Mouse (Mus musculus): ENCODE measurements around the gene Anapc15-ps. TPM values are rescaled to one million over a fixed set of nuclear protein-coding genes. Genes with fewer than 3 reads are reported as not detected.

The Anapc15-ps gene
- polyA plus RNA-seq, 1 experiment from 2014 or later = not detected

DNA sequence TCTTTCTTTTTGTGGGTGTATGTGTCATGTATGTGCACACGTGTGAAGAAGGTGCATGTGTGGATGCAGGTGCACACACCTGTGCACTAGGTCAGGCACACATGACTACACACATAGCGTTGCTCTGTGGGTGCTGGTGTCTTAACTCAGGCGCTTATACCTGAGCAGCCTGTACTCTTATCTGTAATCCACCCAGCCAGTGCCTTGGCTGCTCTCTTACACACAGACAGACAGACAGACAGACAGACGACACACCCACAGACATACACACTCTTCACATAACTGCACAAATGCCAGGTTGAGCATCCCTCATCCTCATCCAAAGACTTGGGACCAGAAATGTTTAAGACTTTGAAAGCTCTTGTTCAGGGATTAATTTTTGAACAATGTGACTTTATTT is 12.8 kb upstream of the Anapc15-ps start:
- Histone ChIP-seq H3K4me1 (replicated peaks) (peaks cover 7% of the 10 kb centered on the region; the same call in 1 of the 2 replicates), H3K36me3 (no peaks in the 10 kb centered on the region), H3K27ac (no peak overlapping the region), H3K4me3 (no peak overlapping the region), H3K9me3 (no peaks in the 10 kb centered on the region), H3K4me2 (no peak overlapping the region), H3K9ac (no peak overlapping the region), H3K27me3 (no peaks in the 10 kb centered on the region)
- no peak for ATAC-seq (ENCODE audit: low FRiP score)
- 91% methylated on average over 4 of the region's 4 CpGs for WGBS

DNA sequence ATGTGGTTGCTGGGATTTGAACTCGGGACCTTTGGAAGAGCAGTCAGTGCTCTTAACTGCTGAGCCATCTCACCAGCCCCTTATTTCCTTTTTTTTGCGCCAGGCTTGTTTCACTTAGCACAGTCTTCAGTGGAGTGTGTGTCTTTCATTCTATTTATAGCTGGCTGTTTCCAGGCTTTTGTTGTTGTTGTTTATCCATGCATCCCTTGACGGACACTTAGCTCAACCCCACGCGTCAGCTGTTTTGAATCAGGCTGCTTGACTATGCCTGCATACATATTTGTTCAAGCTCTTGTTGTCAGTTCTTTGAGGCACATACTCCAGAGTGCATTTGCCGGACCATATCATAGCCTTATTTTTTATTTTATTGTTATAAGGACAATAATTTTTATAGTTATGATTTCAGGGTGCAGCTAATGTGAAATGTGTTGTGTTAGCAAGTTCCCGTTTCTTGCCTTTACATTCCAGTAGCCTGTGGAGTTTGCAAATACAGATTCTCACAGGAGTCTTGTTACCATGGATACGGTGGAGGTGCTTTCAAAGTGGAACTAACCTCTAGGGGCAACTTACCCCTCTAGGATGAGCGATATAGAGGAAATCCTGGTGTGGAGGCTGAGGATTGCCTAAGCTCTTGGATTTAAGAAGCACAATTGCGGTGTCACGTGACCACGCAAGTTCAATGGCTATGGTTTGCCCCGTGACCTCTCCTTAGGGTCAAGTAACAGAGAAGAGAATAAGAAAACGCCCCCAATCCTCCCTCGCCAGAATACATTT is 11.7 kb upstream of the Anapc15-ps start:
- H3K9ac ChIP-seq = no peak overlapping the region
- H3K9me3 ChIP-seq = no peaks in the 10 kb centered on the region
- 0 out of 2 replicates have a peak overlapping the region, but pooled peaks have one; percentile 4 for H3K4me2 ChIP-seq
- WGBS = 27% methylated on average over 15 of the region's 15 CpGs
- H3K4me1 ChIP-seq (replicated peaks) = peaks cover 15% of the 10 kb centered on the region
- peak; percentile 62 for ATAC-seq (ENCODE audit: low FRiP score)
- H3K36me3 ChIP-seq = no peaks in the 10 kb centered on the region
- no peaks in the 10 kb centered on the region for H3K27me3 ChIP-seq
- peak overlapping the region; percentile 42; the same call in 1 of the 2 replicates for H3K27ac ChIP-seq
- no peak overlapping the region for H3K4me3 ChIP-seq

DNA sequence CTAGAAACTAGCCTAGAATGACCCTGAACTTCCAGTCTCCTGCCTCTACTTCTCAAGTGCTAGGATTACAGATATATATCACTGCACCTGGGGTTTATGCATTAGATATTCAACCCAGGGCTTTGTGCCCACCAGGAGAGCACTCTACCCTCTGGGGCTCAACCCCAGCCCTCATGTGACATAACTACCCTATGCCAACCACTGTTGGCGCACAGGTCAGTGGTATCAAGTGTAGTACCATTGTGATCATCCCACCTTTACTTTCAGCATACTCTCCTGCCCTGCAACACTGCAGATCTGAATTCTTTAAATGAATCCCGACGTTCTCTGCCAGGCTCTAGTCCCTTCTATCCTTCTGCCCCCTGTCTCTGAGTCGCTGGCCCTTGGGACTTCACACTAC is 11.0 kb upstream of the Anapc15-ps start:
- H3K27me3 ChIP-seq = no peaks in the 10 kb centered on the region
- no peak overlapping the region for H3K9ac ChIP-seq
- 96% methylated on average over 4 of the region's 4 CpGs for WGBS
- H3K4me1 ChIP-seq (replicated peaks) = peaks cover 19% of the 10 kb centered on the region
- no peak for ATAC-seq (ENCODE audit: low FRiP score)
- no peak overlapping the region for H3K27ac ChIP-seq
- no peaks in the 10 kb centered on the region for H3K9me3 ChIP-seq
- no peak overlapping the region for H3K4me2 ChIP-seq
- H3K36me3 ChIP-seq = no peaks in the 10 kb centered on the region
- no peak overlapping the region for H3K4me3 ChIP-seq

DNA sequence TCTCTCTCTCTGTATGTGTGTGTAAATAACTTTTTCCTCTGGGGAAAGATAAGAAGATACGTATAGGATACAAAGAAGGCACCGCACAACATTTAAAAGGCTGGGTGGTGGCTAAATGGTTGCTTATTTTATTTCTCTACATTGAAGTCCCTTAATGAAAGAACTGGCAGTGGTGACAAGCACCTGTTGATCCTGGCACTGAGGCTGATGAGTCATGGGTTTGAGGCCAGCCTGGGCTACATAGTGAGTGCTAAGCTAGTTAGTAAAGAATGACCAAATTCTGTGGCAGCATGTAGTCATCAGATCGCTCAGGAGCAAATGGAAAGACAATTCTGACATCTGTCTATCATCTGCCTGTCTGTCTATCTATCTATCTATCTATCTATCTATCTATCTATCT is 10.5 kb upstream of the Anapc15-ps start:
- Histone ChIP-seq H3K9ac (no peak overlapping the region), H3K27ac (no peak overlapping the region), H3K4me2 (no peak overlapping the region), H3K4me1 (replicated peaks) (peaks cover 19% of the 10 kb centered on the region), H3K27me3 (no peaks in the 10 kb centered on the region), H3K4me3 (no peak overlapping the region), H3K9me3 (no peaks in the 10 kb centered on the region), H3K36me3 (no peaks in the 10 kb centered on the region)
- WGBS = 98% methylated on average over 3 of the region's 3 CpGs
- no peak for ATAC-seq (ENCODE audit: low FRiP score)

DNA sequence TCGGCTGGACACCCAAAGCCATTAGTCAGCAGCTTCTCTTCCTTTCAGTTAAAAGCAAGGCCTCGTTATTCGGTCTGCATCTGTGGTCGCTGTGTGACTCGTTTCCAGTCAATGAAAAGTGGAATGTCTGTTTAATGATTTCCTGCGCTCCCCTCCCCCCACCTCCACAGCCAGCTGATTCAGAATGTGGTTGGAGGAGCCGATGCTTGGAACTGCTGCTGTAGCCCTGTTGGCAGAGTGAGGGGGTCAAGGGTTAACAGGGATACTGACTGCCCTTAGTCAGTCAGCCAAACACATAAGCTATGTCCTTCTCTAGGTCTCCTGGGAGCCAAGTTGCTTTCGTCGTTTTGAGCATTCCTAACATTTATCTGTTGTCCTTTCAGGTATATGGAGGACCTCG is 9.7 kb upstream of the Anapc15-ps start:
- 72% methylated on average over 10 of the region's 10 CpGs for WGBS
- H3K4me3 ChIP-seq = no peak overlapping the region
- H3K9ac ChIP-seq = no peak overlapping the region

DNA sequence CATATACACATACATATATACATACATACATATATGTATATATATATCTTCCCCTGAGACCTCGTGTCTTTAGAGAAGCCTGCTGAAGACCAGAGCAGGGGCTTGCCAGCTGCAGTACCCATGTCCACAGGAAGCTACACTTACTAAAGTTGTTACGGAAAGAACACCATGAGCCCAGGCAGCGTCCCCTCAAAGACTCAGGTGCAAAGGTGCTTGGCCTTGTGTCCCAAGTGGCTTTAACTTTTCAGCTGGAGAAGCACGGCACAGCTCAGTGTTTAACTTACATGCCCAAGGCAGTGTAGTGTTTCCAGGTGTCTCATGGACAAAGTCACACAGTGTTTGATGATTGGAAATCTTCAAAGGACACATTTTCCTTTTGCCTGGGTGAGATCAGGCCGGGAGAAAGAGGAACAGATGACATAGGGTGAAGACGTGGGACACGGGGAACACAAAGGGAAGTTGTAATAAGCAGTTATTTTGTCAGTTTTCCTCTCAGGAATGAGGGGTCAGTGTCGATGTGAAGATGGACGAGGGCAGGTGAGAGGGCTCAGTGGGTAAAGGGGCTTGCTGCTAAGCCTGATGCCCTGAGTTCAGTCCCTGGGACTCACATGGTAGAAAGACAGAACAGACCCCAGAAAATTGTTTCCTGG is 9.0 kb upstream of the Anapc15-ps start:
- Histone ChIP-seq H3K27ac (no peak overlapping the region), H3K27me3 (no peaks in the 10 kb centered on the region), H3K4me1 (replicated peaks) (peaks cover 19% of the 10 kb centered on the region), H3K9ac (no peak overlapping the region), H3K9me3 (no peaks in the 10 kb centered on the region), H3K4me3 (no peak overlapping the region), H3K4me2 (no peak overlapping the region), H3K36me3 (no peaks in the 10 kb centered on the region)
- WGBS = 91% methylated on average over 9 of the region's 9 CpGs
- ATAC-seq (ENCODE audit: low FRiP score) = no peak

More for the DNA sequence above, 9.7 kb upstream of the Anapc15-ps start:
- no peak for ATAC-seq (ENCODE audit: low FRiP score)
- H3K4me2 ChIP-seq = no peak overlapping the region
- H3K9me3 ChIP-seq = no peaks in the 10 kb centered on the region
- no peaks in the 10 kb centered on the region for H3K36me3 ChIP-seq
- H3K27me3 ChIP-seq = no peaks in the 10 kb centered on the region
- H3K27ac ChIP-seq = no peak overlapping the region
- H3K4me1 ChIP-seq (replicated peaks) = peaks cover 19% of the 10 kb centered on the region

DNA sequence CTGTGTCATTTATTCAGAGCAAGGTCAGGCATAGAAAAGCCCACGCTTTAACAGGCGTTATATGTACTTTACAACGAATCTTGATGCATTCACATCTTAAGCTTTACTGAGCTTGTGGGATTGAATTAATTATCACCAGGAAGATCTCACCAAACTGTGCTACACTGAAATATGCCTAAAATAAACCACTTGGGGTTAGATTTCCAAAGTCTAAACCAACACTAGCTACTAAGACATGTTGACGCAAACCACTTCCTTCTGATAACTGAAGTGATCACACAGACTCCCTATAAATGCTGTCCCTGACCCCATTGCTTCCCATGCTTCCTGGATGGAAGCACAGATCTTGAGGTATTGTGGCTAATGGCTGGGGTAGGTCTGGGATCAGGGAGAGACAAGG is 8.2 kb upstream of the Anapc15-ps start:
- Histone ChIP-seq H3K9me3 (no peaks in the 10 kb centered on the region), H3K4me3 (0 out of 2 replicates have a peak overlapping the region, but pooled peaks have one; percentile 24), H3K9ac (no peak overlapping the region), H3K36me3 (no peaks in the 10 kb centered on the region), H3K27ac (no peak overlapping the region), H3K4me2 (peak overlapping the region; percentile 48; the same call in 1 of the 2 replicates), H3K27me3 (no peaks in the 10 kb centered on the region), H3K4me1 (replicated peaks) (peaks cover 19% of the 10 kb centered on the region)
- 91% methylated on average over 4 of the region's 4 CpGs for WGBS
- ATAC-seq (ENCODE audit: low FRiP score) = no peak

DNA sequence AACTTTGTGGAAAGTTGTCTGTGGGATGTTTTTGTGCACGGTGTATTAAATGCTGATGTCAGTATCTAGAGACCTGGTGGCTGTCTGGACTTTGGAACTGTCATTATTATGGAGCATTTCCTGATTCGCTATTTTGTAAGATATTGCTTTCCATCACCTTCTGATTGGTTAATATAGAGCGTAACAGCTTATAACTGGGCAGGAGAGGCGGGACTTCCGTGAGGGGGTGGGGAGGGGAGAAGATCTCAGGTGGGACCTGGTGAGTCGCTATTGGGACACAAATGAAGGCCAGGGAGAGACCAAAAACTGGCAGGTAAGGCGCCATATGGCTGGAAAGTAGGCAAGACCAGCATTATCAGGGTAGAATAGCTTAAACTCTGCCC is 7.8 kb upstream of the Anapc15-ps start:
- 55% methylated on average over 7 of the region's 7 CpGs for WGBS
- Histone ChIP-seq H3K9ac (no peak overlapping the region), H3K4me2 (peak overlapping the region; percentile 48), H3K36me3 (no peaks in the 10 kb centered on the region), H3K27ac (no peak overlapping the region), H3K4me1 (replicated peaks) (peaks cover 19% of the 10 kb centered on the region), H3K27me3 (no peaks in the 10 kb centered on the region), H3K9me3 (no peaks in the 10 kb centered on the region), H3K4me3 (peak overlapping the region; percentile 24)
- ATAC-seq (ENCODE audit: low FRiP score) = 0 out of 2 replicates have a peak, but pooled peaks have one; percentile 29

DNA sequence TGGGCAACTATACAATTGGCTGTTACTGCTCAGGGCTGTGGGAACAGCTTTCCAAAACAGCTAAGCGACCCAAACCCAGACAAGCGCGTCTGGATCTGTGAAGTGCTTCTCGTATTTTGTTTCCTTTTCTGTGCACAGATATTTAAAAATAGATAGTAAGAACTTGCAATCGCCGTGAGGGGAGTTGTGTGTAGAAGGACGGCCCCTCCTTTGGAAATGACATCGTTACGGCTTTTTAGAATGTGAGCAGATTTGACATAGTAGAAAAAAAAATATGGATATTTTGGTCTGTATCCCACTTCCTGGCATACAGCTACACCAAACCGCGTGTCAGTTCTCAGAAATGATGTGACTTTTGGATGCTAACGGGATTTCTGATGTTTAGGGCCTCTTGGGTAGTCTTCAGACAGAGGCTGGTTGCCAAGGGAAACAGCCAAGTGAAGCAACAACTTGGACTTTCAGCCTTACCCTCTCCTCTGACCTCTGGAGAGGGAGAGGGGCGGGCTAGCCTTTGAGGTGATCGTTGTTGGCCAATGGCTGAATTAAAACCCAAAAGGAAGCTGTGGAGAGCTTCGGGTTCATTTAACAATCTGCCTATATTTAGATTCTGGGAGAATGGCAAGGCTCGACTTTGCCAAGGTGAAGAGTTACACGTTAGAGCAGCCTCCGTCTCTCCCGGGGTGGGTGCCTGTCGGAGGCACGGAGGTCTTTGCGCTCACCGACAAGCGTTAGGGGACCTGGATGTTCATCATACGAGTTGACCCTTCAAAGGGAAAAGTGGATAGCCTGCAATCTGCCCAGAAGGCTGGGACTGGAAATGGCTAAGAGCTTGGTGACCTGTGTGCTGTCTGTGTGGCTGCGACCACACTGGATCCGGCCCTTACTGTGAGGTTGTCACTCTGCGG is 7.2 kb upstream of the Anapc15-ps start:
- H3K4me2 ChIP-seq = peak overlapping the region; percentile 48
- ATAC-seq (ENCODE audit: low FRiP score) = no peak
- WGBS = 44% methylated on average over 28 of the region's 28 CpGs

DNA sequence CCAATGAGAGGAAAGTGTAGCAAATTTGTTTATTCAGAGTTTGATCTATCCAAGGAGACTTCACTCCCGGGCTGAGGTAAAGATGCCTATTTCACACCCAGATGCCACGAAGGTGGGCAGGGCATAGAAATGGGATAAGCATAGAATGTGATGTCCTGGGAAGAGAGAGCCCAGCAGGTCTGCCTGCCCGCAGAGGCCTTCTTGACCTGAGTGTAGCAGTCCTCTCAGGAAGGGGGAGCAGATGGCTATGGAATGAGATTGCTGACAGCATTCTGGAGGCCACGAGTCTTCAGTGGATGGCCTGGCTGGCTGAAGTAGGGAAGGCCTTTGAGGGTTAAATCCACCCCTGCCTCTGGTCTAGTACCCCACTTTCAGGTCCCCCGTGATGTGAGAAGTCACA is 5.9 kb upstream of the Anapc15-ps start:
- 77% methylated on average over 5 of the region's 5 CpGs for WGBS
- no peaks in the 10 kb centered on the region for H3K27me3 ChIP-seq

More for the DNA sequence above, 7.2 kb upstream of the Anapc15-ps start:
- H3K4me3 ChIP-seq = peak overlapping the region; percentile 24
- no peaks in the 10 kb centered on the region for H3K9me3 ChIP-seq
- H3K36me3 ChIP-seq = no peaks in the 10 kb centered on the region
- H3K27ac ChIP-seq = no peak overlapping the region
- peaks cover 19% of the 10 kb centered on the region for H3K4me1 ChIP-seq (replicated peaks)
- H3K27me3 ChIP-seq = no peaks in the 10 kb centered on the region
- H3K9ac ChIP-seq = peak overlapping the region; percentile 29; the same call in 1 of the 2 replicates

DNA sequence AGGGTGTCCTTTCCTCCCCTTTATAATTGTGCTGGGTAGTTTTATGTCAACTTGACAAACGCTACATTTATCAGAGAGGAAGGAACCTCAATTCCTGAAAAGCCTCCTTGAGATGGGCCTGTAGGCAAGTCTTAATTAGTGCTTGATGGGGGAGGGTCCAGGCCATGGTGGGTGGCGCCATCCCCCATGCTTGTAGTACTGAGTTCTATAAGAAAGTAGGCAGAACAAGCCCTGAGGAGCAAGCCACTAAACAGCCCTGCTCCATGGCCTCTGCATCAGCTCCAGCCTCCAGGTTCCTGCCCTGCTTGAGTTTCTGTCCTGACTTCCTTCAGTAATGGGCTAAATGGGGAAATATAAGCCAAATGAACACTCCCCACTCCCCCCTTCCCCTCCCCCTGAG is 5.4 kb upstream of the Anapc15-ps start:
- H3K36me3 ChIP-seq = no peaks in the 10 kb centered on the region
- no peak overlapping the region for H3K4me3 ChIP-seq
- ATAC-seq (ENCODE audit: low FRiP score) = no peak
- no peak overlapping the region for H3K27ac ChIP-seq
- no peak overlapping the region for H3K4me2 ChIP-seq
- no peaks in the 10 kb centered on the region for H3K9me3 ChIP-seq
- peaks cover 12% of the 10 kb centered on the region for H3K4me1 ChIP-seq (replicated peaks)
- H3K9ac ChIP-seq = no peak overlapping the region
- 88% methylated on average over 2 of the region's 2 CpGs for WGBS
- no peaks in the 10 kb centered on the region for H3K27me3 ChIP-seq

More for the DNA sequence above, 5.9 kb upstream of the Anapc15-ps start:
- no peak overlapping the region for H3K4me3 ChIP-seq
- no peak overlapping the region for H3K4me2 ChIP-seq
- no peak overlapping the region for H3K27ac ChIP-seq
- H3K9ac ChIP-seq = no peak overlapping the region
- H3K4me1 ChIP-seq (replicated peaks) = peaks cover 12% of the 10 kb centered on the region
- H3K9me3 ChIP-seq = no peaks in the 10 kb centered on the region
- H3K36me3 ChIP-seq = no peaks in the 10 kb centered on the region
- ATAC-seq (ENCODE audit: low FRiP score) = no peak

DNA sequence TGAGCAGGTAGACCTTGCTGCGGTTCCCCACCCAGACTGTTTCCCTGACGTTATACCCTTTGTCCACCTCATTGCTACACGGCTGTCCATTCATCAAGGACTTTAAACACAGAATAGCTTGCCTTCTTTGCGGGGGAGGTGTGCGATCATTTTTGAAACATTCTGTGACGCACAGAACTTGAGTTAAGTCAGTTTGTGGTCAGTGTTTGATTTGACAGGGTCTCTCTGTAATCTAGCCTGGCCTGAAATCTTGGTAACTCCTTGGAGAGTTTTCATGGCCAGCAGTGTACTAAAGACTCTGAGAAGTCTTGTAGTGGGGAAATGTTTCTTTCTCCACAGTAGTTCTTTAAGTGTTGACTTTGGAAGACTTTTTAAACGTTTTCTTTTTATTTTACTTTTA is 5.0 kb upstream of the Anapc15-ps start:
- H3K27ac ChIP-seq = no peak overlapping the region
- H3K27me3 ChIP-seq = no peaks in the 10 kb centered on the region
- H3K9ac ChIP-seq = no peak overlapping the region
- WGBS = 73% methylated on average over 7 of the region's 7 CpGs
- peaks cover 2% of the 10 kb centered on the region for H3K9me3 ChIP-seq
- peaks cover 12% of the 10 kb centered on the region for H3K4me1 ChIP-seq (replicated peaks)
- H3K4me2 ChIP-seq = no peak overlapping the region
- H3K4me3 ChIP-seq = no peak overlapping the region
- no peak for ATAC-seq (ENCODE audit: low FRiP score)
- H3K36me3 ChIP-seq = no peaks in the 10 kb centered on the region

Measured in hindbrain, embryonic 13.5 days (tissue).